Comparison of ENCODE assay signal across 8 mouse cellular contexts in the genomic region with DNA sequence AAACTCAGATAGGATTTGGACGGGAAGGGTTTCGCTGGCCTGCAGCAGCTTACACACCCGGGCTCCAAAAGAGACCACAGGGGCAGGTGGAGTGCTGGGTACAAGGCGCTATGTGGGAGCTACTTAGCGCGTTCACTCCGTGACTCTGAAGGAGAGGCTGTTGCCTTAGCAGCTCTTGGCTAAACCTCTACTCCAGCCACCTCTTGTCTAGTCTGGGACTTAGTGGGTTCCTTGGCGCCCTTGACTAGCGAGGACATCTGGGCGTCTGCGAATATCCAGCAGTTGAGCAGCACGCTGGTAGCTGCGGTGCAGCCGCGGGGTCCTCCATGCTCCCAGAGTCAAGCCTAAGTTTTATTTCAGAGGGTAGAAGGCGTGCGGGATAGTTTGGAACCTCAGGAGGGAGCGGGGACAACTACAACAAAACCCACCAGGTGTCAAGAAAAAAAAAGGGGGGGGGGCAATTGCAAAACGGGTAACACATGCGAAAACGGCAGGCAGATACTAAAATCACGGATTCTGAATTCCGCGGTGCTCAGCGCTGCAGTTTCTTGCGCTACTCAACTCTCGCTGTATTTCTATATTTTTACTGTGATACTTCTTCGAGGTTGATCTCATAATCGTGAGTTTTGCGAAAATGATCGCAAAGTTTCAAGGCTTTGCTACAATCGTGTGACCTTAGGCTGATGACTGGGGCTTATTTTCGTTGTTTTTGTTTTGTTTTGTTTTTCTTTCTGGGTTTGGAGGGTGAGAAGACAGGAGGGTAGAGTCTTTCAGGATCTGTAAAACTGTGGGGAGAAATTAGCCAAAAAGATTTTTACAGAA.
DNase-seq lines count a peak whose midpoint lies in the region; ATAC-seq lines count a peak whose summit lies in the region.

No protein-coding gene starts in this region.

- no peak for DNase-seq in heart, adult 9 months (ENCODE audit: low spot score in 2 of 2)
- peak; percentile 0 for DNase-seq in T-cell, adult 2 months (ENCODE audit: low spot score)
- no peak for DNase-seq in forebrain, embryonic 14.5 days (ENCODE audit: low spot score)
- DNase-seq in spleen, adult 12 weeks (ENCODE audit: low spot score) = no peak

- H3K27ac ChIP-seq in heart, embryonic 11.5 days (ENCODE audit: low read depth, low read length) = peak overlapping the region; percentile 93
- H3K27ac ChIP-seq in forebrain, embryonic 14.5 days (ENCODE audit: low read depth, low read length) = no peak overlapping the region
- peak overlapping the region; percentile 51; the same call in 1 of the 2 replicates for H3K27ac ChIP-seq in kidney, embryonic 16.5 days (ENCODE audit: low read length)
- no peak overlapping the region for H3K27ac ChIP-seq in midbrain, embryonic 15.5 days

- 11% methylated on average over 33 of the region's 33 CpGs for WGBS in heart, embryonic 11.5 days (ENCODE audit: insufficient replicate concordance)
- WGBS in forebrain, embryonic 14.5 days = 26% methylated on average over 33 of the region's 33 CpGs
- WGBS in kidney, embryonic 16.5 days = 19% methylated on average over 33 of the region's 33 CpGs
- 16% methylated on average over 33 of the region's 33 CpGs for WGBS in midbrain, embryonic 15.5 days

- H3K4me2 ChIP-seq in heart, embryonic 11.5 days = peak overlapping the region; percentile 69
- peak overlapping the region; percentile 50 for H3K4me2 ChIP-seq in forebrain, embryonic 14.5 days (ENCODE audit: low read length)
- peak overlapping the region; percentile 61 for H3K4me2 ChIP-seq in kidney, embryonic 16.5 days (replicated peaks; ENCODE audit: low read depth, low read length)
- peak overlapping the region; percentile 71 for H3K4me2 ChIP-seq in midbrain, embryonic 15.5 days

- H3K36me3 ChIP-seq in heart, embryonic 11.5 days (ENCODE audit: control insufficient read depth, insufficient read depth, low read length) = 0 out of 2 replicates have a peak, but pooled peaks cover 4% of the 10 kb centered on the region
- no peaks in the 10 kb centered on the region for H3K36me3 ChIP-seq in forebrain, embryonic 14.5 days (ENCODE audit: control insufficient read depth, insufficient read depth, low read length)
- no peaks in the 10 kb centered on the region for H3K36me3 ChIP-seq in kidney, embryonic 16.5 days (ENCODE audit: insufficient read depth, low read length)
- H3K36me3 ChIP-seq in midbrain, embryonic 15.5 days (replicated peaks) = no peaks in the 10 kb centered on the region

- no peaks in the 10 kb centered on the region for H3K9me3 ChIP-seq in heart, embryonic 11.5 days (replicated peaks; ENCODE audit: control insufficient read depth, low read length)
- H3K9me3 ChIP-seq in forebrain, embryonic 14.5 days (replicated peaks; ENCODE audit: control insufficient read depth, low read length) = no peaks in the 10 kb centered on the region
- H3K9me3 ChIP-seq in kidney, embryonic 16.5 days (ENCODE audit: low read length) = no peaks in the 10 kb centered on the region
- H3K9me3 ChIP-seq in midbrain, embryonic 15.5 days = no peaks in the 10 kb centered on the region

- no peak for ATAC-seq in heart, embryonic 11.5 days (replicated peaks; ENCODE audit: insufficient number of reproducible peaks, low FRiP score, low TSS enrichment)
- ATAC-seq in forebrain, embryonic 14.5 days = no peak
- no peak for ATAC-seq in kidney, embryonic 16.5 days (ENCODE audit: low FRiP score, low TSS enrichment)
- ATAC-seq in midbrain, embryonic 15.5 days (replicated peaks) = no peak
- no peak for ATAC-seq in frontal cortex, adult (ENCODE audit: low TSS enrichment)

- H3K9ac ChIP-seq in heart, embryonic 11.5 days (ENCODE audit: low read depth, low read length) = peak overlapping the region; percentile 82
- H3K9ac ChIP-seq in forebrain, embryonic 14.5 days (ENCODE audit: low read length) = no peak overlapping the region; the same call in 1 of the 2 replicates
- peak overlapping the region; percentile 67 for H3K9ac ChIP-seq in kidney, embryonic 16.5 days (replicated peaks; ENCODE audit: low read length)
- no peak overlapping the region for H3K9ac ChIP-seq in midbrain, embryonic 15.5 days

- H3K27me3 ChIP-seq in heart, embryonic 11.5 days (ENCODE audit: control insufficient read depth, insufficient read depth, low read length) = no peaks in the 10 kb centered on the region
- no peaks in the 10 kb centered on the region for H3K27me3 ChIP-seq in forebrain, embryonic 14.5 days (replicated peaks; ENCODE audit: control insufficient read depth, insufficient read depth, low read length)
- H3K27me3 ChIP-seq in kidney, embryonic 16.5 days (ENCODE audit: insufficient read depth, low read length) = 0 out of 2 replicates have a peak, but pooled peaks cover 2% of the 10 kb centered on the region
- peaks cover 3% of the 10 kb centered on the region; the same call in 1 of the 2 replicates for H3K27me3 ChIP-seq in midbrain, embryonic 15.5 days (replicated peaks)

- H3K4me3 ChIP-seq in heart, embryonic 11.5 days (ENCODE audit: low read depth, low read length) = peak overlapping the region; percentile 29
- peak overlapping the region; percentile 9; the same call in 1 of the 2 replicates for H3K4me3 ChIP-seq in forebrain, embryonic 14.5 days (ENCODE audit: low read depth, low read length)
- peak overlapping the region; percentile 38 for H3K4me3 ChIP-seq in kidney, embryonic 16.5 days (ENCODE audit: low read length)
- peak overlapping the region; percentile 12; the same call in 1 of the 2 replicates for H3K4me3 ChIP-seq in midbrain, embryonic 15.5 days

- H3K4me1 ChIP-seq in heart, embryonic 11.5 days (ENCODE audit: control insufficient read depth, insufficient read depth, low read length) = peaks cover 3% of the 10 kb centered on the region; the same call in 1 of the 2 replicates
- H3K4me1 ChIP-seq in forebrain, embryonic 14.5 days (ENCODE audit: control insufficient read depth, insufficient read depth, low read length) = no peaks in the 10 kb centered on the region
- H3K4me1 ChIP-seq in kidney, embryonic 16.5 days (ENCODE audit: insufficient read depth, low read length) = 0 out of 2 replicates have a peak, but pooled peaks cover 20% of the 10 kb centered on the region
- H3K4me1 ChIP-seq in midbrain, embryonic 15.5 days = no peaks in the 10 kb centered on the region; the same call in 1 of the 2 replicates

Comparison
In these comparisons a context has a peak if more than half of its experiments do, and no peak if none do; other contexts are left out.
1. H3K27ac ChIP-seq: peak in heart, embryonic 11.5 days (single experiment) and kidney, embryonic 16.5 days (single experiment); none in forebrain, embryonic 14.5 days (single experiment) and midbrain, embryonic 15.5 days (single experiment).
2. H3K9ac ChIP-seq: peak in heart, embryonic 11.5 days (single experiment) and kidney, embryonic 16.5 days (single experiment); none in forebrain, embryonic 14.5 days (single experiment) and midbrain, embryonic 15.5 days (single experiment).
3. Peak in every context shown above with its lines, with median percentiles within 50 percentile points of each other: H3K4me2 ChIP-seq and H3K4me3 ChIP-seq.